Mouse (Mus musculus) intestine, postnatal 0 days (tissue): ENCODE data around the gene Slc43a2. TPM values are rescaled to one million over a fixed set of nuclear protein-coding genes. Genes with fewer than 3 reads are reported as not detected.

ENCODE experiments used
- ATAC-seq: fragments of 200-750 bp; cut with Nextera tagmentation; 2 replicates; pipeline ENCODE4 v1.8.0; 2017; ENCODE audit warnings: mild to moderate bottlenecking, moderate TSS enrichment, moderate library complexity
- H3K27ac ChIP-seq: fragments of 300-500 bp; sonication (generic); 2 replicates; pipeline ENCODE4 v1.5.1; 2014; ENCODE audit warnings: mild to moderate bottlenecking, low read depth, low read length, moderate library complexity
- H3K27me3 ChIP-seq: fragments of 300-500 bp; sonication (generic); replicated peaks from 2 replicates; pipeline ENCODE4 v1.6.1; 2014; ENCODE audit warnings: low read length, mixed read lengths; ENCODE audit not compliant: control insufficient read depth, insufficient read depth
- H3K36me3 ChIP-seq: fragments of 300-500 bp; sonication (generic); 2 replicates; pipeline ENCODE4 v1.6.1; 2014; ENCODE audit warnings: mild to moderate bottlenecking, moderate library complexity; ENCODE audit not compliant: control insufficient read depth, insufficient read depth
- H3K4me1 ChIP-seq: fragments of 300-500 bp; sonication (generic); replicated peaks from 2 replicates; pipeline ENCODE4 v1.6.1; 2014; ENCODE audit warnings: antibody characterized with exemption, low read length, mixed read lengths; ENCODE audit not compliant: control insufficient read depth, insufficient read depth
- H3K4me2 ChIP-seq: fragments of 300-500 bp; sonication (generic); replicated peaks from 2 replicates; pipeline ENCODE4 v1.6.1; 2014; ENCODE audit warnings: low read depth, mild to moderate bottlenecking, moderate library complexity
- H3K4me3 ChIP-seq: fragments of 300-500 bp; sonication (generic); 2 replicates; pipeline ENCODE4 v1.5.1; 2014; ENCODE audit warnings: low read depth, low read length
- H3K9ac ChIP-seq: fragments of 300-500 bp; sonication (generic); 2 replicates; pipeline ENCODE4 v1.6.1; 2014; ENCODE audit warnings: mild to moderate bottlenecking, low read depth, low read length
- H3K9me3 ChIP-seq: fragments of 300-500 bp; sonication (generic); 2 replicates; pipeline ENCODE4 v1.6.1; 2016; ENCODE audit warnings: mixed run types; ENCODE audit not compliant: control insufficient read depth
- CTCF ChIP-seq: sonication (generic); IDR thresholded peaks from 2 replicates; pipeline ENCODE4 v1.5.1; 2016; ENCODE audit warnings: low read depth, mild to moderate bottlenecking, control low read depth, antibody characterized with exemption, moderate library complexity
- WGBS: fragments of 180-500 bp; shearing (Covaris S2); extraction: QIAGEN DNeasy Blood & Tissue Kit; methylation state at CpG from one replicate; pipeline ENCODE4 v1.1.7; 2014; 5-methylcytosine and 5-hydroxymethylcytosine counted together
- polyA plus RNA-seq: library from polyadenylated mRNA; unstranded; fragments of >200 nt; fragmentation: Nextera tagmentation; extraction: Ambion mirVana; gene quantifications from 2 replicates; pipeline ENCODE4 v1.2.1, GENCODE M21; 2015

Slc43a2 gene
- polyA plus RNA-seq, 1 experiment from 2014 or later = 46.4 TPM

GRCm38 (mm10) chr11:75546057-75546456 is 14.6 kb downstream of the Slc43a2 start:
- Histone ChIP-seq H3K27me3 (no peaks in the 10 kb centered on the region), H3K36me3 (peaks cover 25% of the 10 kb centered on the region)
- TF ChIP-seq CTCF = no peak

GRCm38 (mm10) chr11:75549658-75550111 is 18.2 kb downstream of the Slc43a2 start:
- Histone ChIP-seq H3K9me3 (no peaks in the 10 kb centered on the region), H3K4me3 (no peak overlapping the region), H3K9ac (no peak overlapping the region), H3K27me3 (no peaks in the 10 kb centered on the region), H3K36me3 (peaks cover 24% of the 10 kb centered on the region), H3K27ac (peak overlapping the region; percentile 64), H3K4me1 (peaks cover 10% of the 10 kb centered on the region; the same call in 1 of the 2 replicates), H3K4me2 (no peak overlapping the region)
- peak; percentile 54 for ATAC-seq
- 33% methylated on average over 5 of the region's 5 CpGs for WGBS
- TF ChIP-seq CTCF = no peak

More at GRCm38 (mm10) chr11:75546057-75546456, 14.6 kb downstream of the Slc43a2 start:
- WGBS = 76% methylated on average over 4 of the region's 4 CpGs
- Histone ChIP-seq H3K9me3 (no peaks in the 10 kb centered on the region), H3K4me1 (no peaks in the 10 kb centered on the region), H3K4me2 (no peak overlapping the region), H3K27ac (no peak overlapping the region), H3K9ac (no peak overlapping the region), H3K4me3 (no peak overlapping the region)
- ATAC-seq = no peak

- Histone ChIP-seq H3K4me3 (no peak overlapping the region), H3K4me1 (peaks cover 10% of the 10 kb centered on the region; the same call in 1 of the 2 replicates), H3K36me3 (peaks cover 17% of the 10 kb centered on the region), H3K27me3 (no peaks in the 10 kb centered on the region), H3K9ac (no peak overlapping the region), H3K4me2 (no peak overlapping the region), H3K9me3 (no peaks in the 10 kb centered on the region), H3K27ac (peak overlapping the region; percentile 64)
- 65% methylated on average over 12 of the region's 12 CpGs for WGBS
- no peak for TF ChIP-seq CTCF
- no peak for ATAC-seq
Measured at GRCm38 (mm10) chr11:75550200-75550946, 18.9 kb downstream of the Slc43a2 start.

GRCm38 (mm10) chr11:75551321-75551720 is 19.8 kb downstream of the Slc43a2 start:
- TF ChIP-seq CTCF = no peak
- Histone ChIP-seq H3K27ac (peak overlapping the region; percentile 66; the same call in 1 of the 2 replicates), H3K36me3 (peaks cover 8% of the 10 kb centered on the region), H3K4me3 (no peak overlapping the region), H3K4me1 (peaks cover 10% of the 10 kb centered on the region; the same call in 1 of the 2 replicates), H3K9me3 (no peaks in the 10 kb centered on the region), H3K27me3 (no peaks in the 10 kb centered on the region), H3K9ac (no peak overlapping the region), H3K4me2 (no peak overlapping the region)
- ATAC-seq = no peak; the same call in 1 of the 2 replicates
- WGBS = 83% methylated on average over 5 of the region's 5 CpGs

- Histone ChIP-seq H3K9me3 (no peaks in the 10 kb centered on the region), H3K4me1 (peaks cover 10% of the 10 kb centered on the region; the same call in 1 of the 2 replicates), H3K9ac (0 out of 2 replicates have a peak overlapping the region, but pooled peaks have one; percentile 12), H3K4me3 (no peak overlapping the region), H3K27ac (peak overlapping the region; percentile 66), H3K36me3 (peaks cover 6% of the 10 kb centered on the region), H3K27me3 (no peaks in the 10 kb centered on the region), H3K4me2 (no peak overlapping the region; the same call in 1 of the 2 replicates)
- peak; percentile 48; the same call in 1 of the 2 replicates for ATAC-seq
- TF ChIP-seq CTCF = no peak
- 34% methylated on average over 9 of the region's 9 CpGs for WGBS
Measured at GRCm38 (mm10) chr11:75551961-75552441, 20.5 kb downstream of the Slc43a2 start.

- Histone ChIP-seq H3K9ac (no peak overlapping the region), H3K4me2 (no peak overlapping the region), H3K9me3 (no peaks in the 10 kb centered on the region), H3K4me3 (no peak overlapping the region), H3K27me3 (no peaks in the 10 kb centered on the region), H3K36me3 (peaks cover 10% of the 10 kb centered on the region; the same call in 1 of the 2 replicates), H3K27ac (no peak overlapping the region), H3K4me1 (peaks cover 10% of the 10 kb centered on the region; the same call in 1 of the 2 replicates)
- TF ChIP-seq CTCF = no peak
- ATAC-seq = no peak
- WGBS = 70% methylated on average over 7 of the region's 7 CpGs
Measured at GRCm38 (mm10) chr11:75552906-75553482, 21.5 kb downstream of the Slc43a2 start.
